Comparison of ENCODE assay signal across 9 mouse cellular contexts in genomic region chr14:121165408-121166037, GRCm38 (mm10).
DNase-seq lines count a peak whose midpoint lies in the region; ATAC-seq and TF ChIP-seq lines count a peak whose summit lies in the region.
"Had no signal": no experiment of that assay in that cellular context is flagged by ENCODE, and none has a peak within 500 bp of the region (broad histone marks: within the 10 kb centered on the region; RNA-seq: fewer than 3 reads in every experiment).

No protein-coding gene starts in this region.

- TF ChIP-seq EP300 in stomach, postnatal 0 days (optimal IDR thresholded peaks at IDR 0.05), result no peak

- H3K4me1 ChIP-seq in kidney, embryonic 15.5 days, result peaks cover 22% of the 10 kb centered on the region
- peaks cover 18% of the 10 kb centered on the region for H3K4me1 ChIP-seq in kidney, embryonic 16.5 days (ENCODE audit: insufficient read depth, low read length)
- peaks cover 12% of the 10 kb centered on the region; the same call in 1 of the 2 replicates for H3K4me1 ChIP-seq in stomach, embryonic 16.5 days (ENCODE audit: control insufficient read depth, insufficient read depth, low read length)
- no peaks in the 10 kb centered on the region for H3K4me1 ChIP-seq in stomach, postnatal 0 days (replicated peaks; ENCODE audit: control insufficient read depth, insufficient read depth)

- no peak for TF ChIP-seq CTCF in stomach, postnatal 0 days (IDR thresholded peaks at IDR 0.05; ENCODE audit: low read depth)

- peak overlapping the region; percentile 70 for H3K27ac ChIP-seq in kidney, embryonic 15.5 days
- H3K27ac ChIP-seq in kidney, embryonic 16.5 days (ENCODE audit: low read length), result no peak overlapping the region; the same call in 1 of the 2 replicates
- 0 out of 2 replicates have a peak overlapping the region, but pooled peaks have one; percentile 22 for H3K27ac ChIP-seq in stomach, embryonic 16.5 days (ENCODE audit: low read length)
- no peak overlapping the region for H3K27ac ChIP-seq in stomach, postnatal 0 days (replicated peaks)

- no peak for ATAC-seq in kidney, embryonic 15.5 days (replicated peaks; ENCODE audit: low FRiP score)
- ATAC-seq in kidney, embryonic 16.5 days (ENCODE audit: low FRiP score, low TSS enrichment), result no peak
- no peak for ATAC-seq in stomach, embryonic 16.5 days (ENCODE audit: insufficient read depth, low FRiP score)
- no peak for ATAC-seq in stomach, postnatal 0 days (ENCODE audit: low FRiP score, low TSS enrichment)
- no peak for ATAC-seq in monocyte, adult 5-6 weeks (replicated peaks; ENCODE audit: insufficient number of reproducible peaks, low FRiP score, low TSS enrichment, poor library complexity, severe bottlenecking)

- DNase-seq in cerebellum, adult 11-12 months, result peak; percentile 57
- DNase-seq in cerebellum, adult 11 months, result no peak
- no peak for DNase-seq in stomach, postnatal 0 days (ENCODE audit: low spot score)
- DNase-seq in telencephalon, adult 2 months (ENCODE audit: low read depth, low spot score), result peak; percentile 85
- DNase-seq: liver, embryonic 13.5 days had no signal

- 74% methylated on average over 6 of the region's 6 CpGs for WGBS in kidney, embryonic 15.5 days
- 80% methylated on average over 6 of the region's 6 CpGs for WGBS in kidney, embryonic 16.5 days
- WGBS in stomach, embryonic 16.5 days, result 61% methylated on average over 6 of the region's 6 CpGs
- WGBS in stomach, postnatal 0 days, result 50% methylated on average over 6 of the region's 6 CpGs

- no peak overlapping the region for H3K9ac ChIP-seq in kidney, embryonic 15.5 days
- no peak overlapping the region for H3K9ac ChIP-seq in kidney, embryonic 16.5 days (replicated peaks; ENCODE audit: low read length)
- H3K9ac ChIP-seq in stomach, embryonic 16.5 days (ENCODE audit: low read length), result no peak overlapping the region
- no peak overlapping the region for H3K9ac ChIP-seq in stomach, postnatal 0 days (ENCODE audit: low read length)
- H3K9ac ChIP-seq: liver, embryonic 13.5 days had no signal

- H3K9me3 ChIP-seq in kidney, embryonic 15.5 days (replicated peaks), result no peaks in the 10 kb centered on the region
- H3K9me3 ChIP-seq in kidney, embryonic 16.5 days (ENCODE audit: low read length), result no peaks in the 10 kb centered on the region
- H3K9me3 ChIP-seq in stomach, embryonic 16.5 days (replicated peaks; ENCODE audit: control insufficient read depth, low read length), result no peaks in the 10 kb centered on the region
- no peaks in the 10 kb centered on the region for H3K9me3 ChIP-seq in stomach, postnatal 0 days (ENCODE audit: control insufficient read depth, low read length)
- H3K9me3 ChIP-seq: liver, embryonic 13.5 days had no signal

- H3K27me3 ChIP-seq in kidney, embryonic 15.5 days, result no peaks in the 10 kb centered on the region
- H3K27me3 ChIP-seq in kidney, embryonic 16.5 days (ENCODE audit: insufficient read depth, low read length), result no peaks in the 10 kb centered on the region
- H3K27me3 ChIP-seq in stomach, embryonic 16.5 days (ENCODE audit: control insufficient read depth, insufficient read depth, low read length), result no peaks in the 10 kb centered on the region
- H3K27me3 ChIP-seq in stomach, postnatal 0 days (ENCODE audit: control insufficient read depth, insufficient read depth, low read length), result no peaks in the 10 kb centered on the region
- H3K27me3 ChIP-seq: liver, embryonic 13.5 days had no signal

- H3K4me2 ChIP-seq in kidney, embryonic 15.5 days, result no peak overlapping the region
- H3K4me2 ChIP-seq in kidney, embryonic 16.5 days (replicated peaks; ENCODE audit: low read depth, low read length), result no peak overlapping the region
- H3K4me2 ChIP-seq in stomach, embryonic 16.5 days (ENCODE audit: low read depth, low read length), result no peak overlapping the region
- H3K4me2 ChIP-seq in stomach, postnatal 0 days (replicated peaks; ENCODE audit: low read depth), result no peak overlapping the region
- H3K4me2 ChIP-seq: liver, embryonic 13.5 days had no signal

- H3K4me3 ChIP-seq in kidney, embryonic 15.5 days (replicated peaks), result no peak overlapping the region
- H3K4me3 ChIP-seq in kidney, embryonic 16.5 days (ENCODE audit: low read length), result no peak overlapping the region
- no peak overlapping the region for H3K4me3 ChIP-seq in stomach, embryonic 16.5 days (replicated peaks; ENCODE audit: low read length)
- H3K4me3 ChIP-seq in stomach, postnatal 0 days (ENCODE audit: low read depth, low read length), result no peak overlapping the region
- H3K4me3 ChIP-seq: liver, embryonic 13.5 days had no signal

- 0 out of 2 replicates have a peak, but pooled peaks cover 4% of the 10 kb centered on the region for H3K36me3 ChIP-seq in kidney, embryonic 15.5 days
- H3K36me3 ChIP-seq in kidney, embryonic 16.5 days (ENCODE audit: insufficient read depth, low read length), result no peaks in the 10 kb centered on the region
- H3K36me3 ChIP-seq in stomach, embryonic 16.5 days (ENCODE audit: control insufficient read depth, insufficient read depth, low read length), result no peaks in the 10 kb centered on the region
- H3K36me3 ChIP-seq in stomach, postnatal 0 days (ENCODE audit: control insufficient read depth, insufficient read depth, low read length), result no peaks in the 10 kb centered on the region
- H3K36me3 ChIP-seq: liver, embryonic 13.5 days had no signal

Comparison
In these comparisons a context has a peak if more than half of its experiments do, and no peak if none do; other contexts are left out.
1. DNase-seq: peak in cerebellum, adult 11-12 months (single experiment) and telencephalon, adult 2 months (single experiment); none in cerebellum, adult 11 months (single experiment) and stomach, postnatal 0 days (single experiment).
2. H3K27ac ChIP-seq: peak in kidney, embryonic 15.5 days (single experiment) and stomach, embryonic 16.5 days (single experiment); none in kidney, embryonic 16.5 days (single experiment) and stomach, postnatal 0 days (single experiment).